9 mouse cellular contexts compared by ENCODE assay signal in the genomic region with DNA sequence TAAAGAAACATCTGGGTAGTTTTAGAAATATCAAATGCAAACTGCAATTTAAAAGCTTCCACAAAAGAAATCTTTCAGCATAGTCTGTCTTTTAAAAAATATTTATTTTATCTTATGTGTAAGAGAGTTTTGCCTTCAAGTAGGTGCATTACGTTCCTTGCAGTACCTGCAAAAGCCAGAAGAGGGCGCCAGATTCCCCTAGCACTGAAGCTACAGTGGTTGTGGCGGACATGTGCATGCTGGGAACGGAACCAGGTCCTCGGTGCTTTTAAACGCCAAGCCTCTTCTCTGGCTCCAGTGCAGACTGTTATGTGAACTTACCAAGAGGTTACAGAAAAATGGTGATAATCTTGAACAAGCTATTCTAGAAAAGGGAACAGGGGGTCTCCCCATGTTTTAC. TPM values are rescaled to one million over a fixed set of nuclear protein-coding genes. Genes with fewer than 3 reads are reported as not detected.
DNase-seq lines count a peak whose midpoint lies in the region; ATAC-seq and TF ChIP-seq lines count a peak whose summit lies in the region.
"Had no signal": no experiment of that assay in that cellular context is flagged by ENCODE, and none has a peak within 500 bp of the region (broad histone marks: within the 10 kb centered on the region; RNA-seq: fewer than 3 reads in every experiment).

No protein-coding gene starts in this region.

- no peak overlapping the region for H3K27ac ChIP-seq in hindbrain, postnatal 0 days
- H3K27ac ChIP-seq in hindbrain, embryonic 10.5 days = no peak overlapping the region
- H3K27ac ChIP-seq in kidney, embryonic 15.5 days = no peak overlapping the region
- H3K27ac ChIP-seq in midbrain, embryonic 13.5 days = no peak overlapping the region

- ATAC-seq in hindbrain, postnatal 0 days = no peak
- ATAC-seq in kidney, embryonic 15.5 days (replicated peaks; ENCODE audit: low FRiP score) = no peak
- no peak for ATAC-seq in erythroblast, adult 5-6 weeks (replicated peaks; ENCODE audit: low FRiP score, poor library complexity, severe bottlenecking)
- ATAC-seq in midbrain, embryonic 13.5 days = no peak

- DNase-seq in hindbrain, postnatal 0 days (ENCODE audit: low spot score) = peak; percentile 30
- no peak for DNase-seq in hindbrain, embryonic 10.5 days (ENCODE audit: low spot score)
- DNase-seq in CD4-positive helper T cell, adult 2 months (ENCODE audit: low read depth, low spot score) = peak; percentile 44
- peak; percentile 77 for DNase-seq in ZHBTc4 (ENCODE audit: low read depth, low spot score)
- peak; percentile 32 for DNase-seq in retina, postnatal 1 day

- no peaks in the 10 kb centered on the region for H3K36me3 ChIP-seq in hindbrain, postnatal 0 days (ENCODE audit: insufficient read depth, low read length)
- no peaks in the 10 kb centered on the region for H3K36me3 ChIP-seq in hindbrain, embryonic 10.5 days
- no peaks in the 10 kb centered on the region for H3K36me3 ChIP-seq in kidney, embryonic 15.5 days
- H3K36me3 ChIP-seq in midbrain, embryonic 13.5 days = no peaks in the 10 kb centered on the region

- no peaks in the 10 kb centered on the region for H3K9me3 ChIP-seq in hindbrain, postnatal 0 days (ENCODE audit: low read length)
- H3K9me3 ChIP-seq in hindbrain, embryonic 10.5 days = peaks cover 5% of the 10 kb centered on the region; the same call in 1 of the 2 replicates
- H3K9me3 ChIP-seq in kidney, embryonic 15.5 days (replicated peaks) = 0 out of 2 replicates have a peak, but pooled peaks cover 3% of the 10 kb centered on the region
- no peaks in the 10 kb centered on the region for H3K9me3 ChIP-seq in midbrain, embryonic 13.5 days

- no peak overlapping the region for H3K4me2 ChIP-seq in hindbrain, postnatal 0 days (ENCODE audit: low read depth, low read length)
- H3K4me2 ChIP-seq in kidney, embryonic 15.5 days = no peak overlapping the region
- no peak overlapping the region for H3K4me2 ChIP-seq in midbrain, embryonic 13.5 days (replicated peaks)

- 59% methylated on average over 6 of the region's 6 CpGs for WGBS in hindbrain, postnatal 0 days
- WGBS in hindbrain, embryonic 10.5 days = 59% methylated on average over 6 of the region's 6 CpGs
- WGBS in kidney, embryonic 15.5 days = 68% methylated on average over 6 of the region's 6 CpGs
- 58% methylated on average over 6 of the region's 6 CpGs for WGBS in midbrain, embryonic 13.5 days

- no peaks in the 10 kb centered on the region for H3K27me3 ChIP-seq in hindbrain, postnatal 0 days (ENCODE audit: insufficient read depth, low read length)
- H3K27me3 ChIP-seq in hindbrain, embryonic 10.5 days (ENCODE audit: insufficient read depth, poor library complexity, severe bottlenecking) = peaks cover 7% of the 10 kb centered on the region; the same call in 1 of the 2 replicates
- no peaks in the 10 kb centered on the region for H3K27me3 ChIP-seq in kidney, embryonic 15.5 days
- 0 out of 2 replicates have a peak, but pooled peaks cover 3% of the 10 kb centered on the region for H3K27me3 ChIP-seq in midbrain, embryonic 13.5 days

- TF ChIP-seq CTCF in hindbrain, postnatal 0 days (IDR thresholded peaks at IDR 0.05; ENCODE audit: low read depth) = peak; percentile 66

- H3K9ac ChIP-seq in hindbrain, postnatal 0 days (replicated peaks; ENCODE audit: low read length) = no peak overlapping the region
- no peak overlapping the region for H3K9ac ChIP-seq in kidney, embryonic 15.5 days
- H3K9ac ChIP-seq in midbrain, embryonic 13.5 days (replicated peaks) = no peak overlapping the region

- H3K4me3 ChIP-seq in hindbrain, postnatal 0 days (ENCODE audit: low read length) = no peak overlapping the region
- no peak overlapping the region for H3K4me3 ChIP-seq in hindbrain, embryonic 10.5 days
- H3K4me3 ChIP-seq in kidney, embryonic 15.5 days (replicated peaks) = no peak overlapping the region
- no peak overlapping the region for H3K4me3 ChIP-seq in midbrain, embryonic 13.5 days (replicated peaks)

- H3K4me1 ChIP-seq in hindbrain, postnatal 0 days (ENCODE audit: insufficient read depth, low read length) = no peaks in the 10 kb centered on the region
- peaks cover 26% of the 10 kb centered on the region for H3K4me1 ChIP-seq in hindbrain, embryonic 10.5 days (replicated peaks)
- H3K4me1 ChIP-seq in kidney, embryonic 15.5 days = peaks cover 12% of the 10 kb centered on the region
- 0 out of 2 replicates have a peak, but pooled peaks cover under 1% of the 10 kb centered on the region for H3K4me1 ChIP-seq in midbrain, embryonic 13.5 days (replicated peaks)

RNA-seq across cellular contexts. Expression of gene Engase, which starts 16.3 kb away (rescaled TPM):
- total RNA-seq in hindbrain, postnatal 0 days (2014; rRNA removed) = 9.0 and 20.7 TPM in 2 replicates
- polyA plus RNA-seq in hindbrain, postnatal 0 days (2015; fragmentation: Nextera tagmentation; extraction: Ambion mirVana) = 6.5 and 7.0 TPM in 2 replicates
- 8.7 and 8.9 TPM in 2 replicates for polyA plus RNA-seq in hindbrain, embryonic 10.5 days (2016; fragmentation: Nextera tagmentation; extraction: Ambion mirVana)
- polyA plus RNA-seq in kidney, embryonic 15.5 days (2015; fragmentation: Nextera tagmentation; extraction: Ambion mirVana) = 5.4 and 8.7 TPM in 2 replicates
- 0.63 and 2.1 TPM in 2 replicates for total RNA-seq in erythroblast, adult 5-6 weeks (2015; ENCODE audit: low replicate concordance)
- total RNA-seq in erythroblast, adult 5-6 weeks (2017; ENCODE audit: low replicate concordance) = 0.84 and 0.85 TPM in 2 replicates
- polyA plus RNA-seq in midbrain, embryonic 13.5 days (2015; fragmentation: Nextera tagmentation; extraction: Ambion mirVana) = 6.3 and 6.4 TPM in 2 replicates

RNA-seq across cellular contexts. Expression of gene C1qtnf1, which starts 32.3 kb away (rescaled TPM):
- total RNA-seq in hindbrain, postnatal 0 days (2014; rRNA removed) = 5.4 TPM in 2 replicates
- polyA plus RNA-seq in hindbrain, postnatal 0 days (2015; fragmentation: Nextera tagmentation; extraction: Ambion mirVana) = 3.5 and 4.3 TPM in 2 replicates
- 1.8 and 2.0 TPM in 2 replicates for polyA plus RNA-seq in hindbrain, embryonic 10.5 days (2016; fragmentation: Nextera tagmentation; extraction: Ambion mirVana)
- polyA plus RNA-seq in kidney, embryonic 15.5 days (2015; fragmentation: Nextera tagmentation; extraction: Ambion mirVana) = 5.9 and 7.2 TPM in 2 replicates
- total RNA-seq in erythroblast, adult 5-6 weeks (2015; ENCODE audit: low replicate concordance) = not detected in 2 replicates
- not detected in 2 replicates for total RNA-seq in erythroblast, adult 5-6 weeks (2017; ENCODE audit: low replicate concordance)
- 2.5 and 2.8 TPM in 2 replicates for polyA plus RNA-seq in midbrain, embryonic 13.5 days (2015; fragmentation: Nextera tagmentation; extraction: Ambion mirVana)
- total RNA-seq: granulocyte monocyte progenitor cell, adult 5-6 weeks had no signal

RNA-seq across cellular contexts. Expression of gene Cant1, which starts 41.4 kb away (rescaled TPM):
- 47.9 and 51.7 TPM in 2 replicates for total RNA-seq in hindbrain, postnatal 0 days (2014; rRNA removed)
- 24.7 and 25.8 TPM in 2 replicates for polyA plus RNA-seq in hindbrain, postnatal 0 days (2015; fragmentation: Nextera tagmentation; extraction: Ambion mirVana)
- polyA plus RNA-seq in hindbrain, embryonic 10.5 days (2016; fragmentation: Nextera tagmentation; extraction: Ambion mirVana) = 23.7 and 31.1 TPM in 2 replicates
- polyA plus RNA-seq in kidney, embryonic 15.5 days (2015; fragmentation: Nextera tagmentation; extraction: Ambion mirVana) = 26.7 and 32.9 TPM in 2 replicates
- total RNA-seq in erythroblast, adult 5-6 weeks (2015; ENCODE audit: low replicate concordance) = 3.8 and 10.0 TPM in 2 replicates
- 4.0 and 6.0 TPM in 2 replicates for total RNA-seq in erythroblast, adult 5-6 weeks (2017; ENCODE audit: low replicate concordance)
- 23.5 and 26.0 TPM in 2 replicates for polyA plus RNA-seq in midbrain, embryonic 13.5 days (2015; fragmentation: Nextera tagmentation; extraction: Ambion mirVana)

RNA-seq across cellular contexts. Expression of gene Lgals3bp, which starts 58.4 kb away (rescaled TPM):
- 25.5 and 30.6 TPM in 2 replicates for total RNA-seq in hindbrain, postnatal 0 days (2014; rRNA removed)
- 15.4 and 18.5 TPM in 2 replicates for polyA plus RNA-seq in hindbrain, postnatal 0 days (2015; fragmentation: Nextera tagmentation; extraction: Ambion mirVana)
- 1.8 and 2.0 TPM in 2 replicates for polyA plus RNA-seq in hindbrain, embryonic 10.5 days (2016; fragmentation: Nextera tagmentation; extraction: Ambion mirVana)
- polyA plus RNA-seq in kidney, embryonic 15.5 days (2015; fragmentation: Nextera tagmentation; extraction: Ambion mirVana) = 13.6 and 18.2 TPM in 2 replicates
- 54.5 and 58.0 TPM in 2 replicates for total RNA-seq in erythroblast, adult 5-6 weeks (2015; ENCODE audit: low replicate concordance)
- 7.7 and 18.0 TPM in 2 replicates for total RNA-seq in erythroblast, adult 5-6 weeks (2017; ENCODE audit: low replicate concordance)
- 1.7 and 2.3 TPM in 2 replicates for polyA plus RNA-seq in midbrain, embryonic 13.5 days (2015; fragmentation: Nextera tagmentation; extraction: Ambion mirVana)
